Mouse (Mus musculus) lung, postnatal 36 days (tissue): ENCODE results near the gene Clybl.
A peak's percentile ranks its signal among the peaks of the same experiment; 100 is the strongest.

Experiments used
- DNase-seq: peaks from one replicate; pipeline ENCODE4 v3.0.0; 2022; ENCODE audit warnings: mixed read lengths

The Clybl gene

GRCm38 (mm10) chr14:122181078-122181814 lies at the start of gene Clybl:
Gene Clybl (plus strand): TSS chr14:122181704.
- DNase-seq = peak; percentile 98

GRCm38 (mm10) chr14:122136368-122136928 lies 45.1 kb upstream of the Clybl start:
- DNase-seq = no peak

GRCm38 (mm10) chr14:122137234-122137633 lies 44.3 kb upstream of the Clybl start:
- DNase-seq = no peak

DNA sequence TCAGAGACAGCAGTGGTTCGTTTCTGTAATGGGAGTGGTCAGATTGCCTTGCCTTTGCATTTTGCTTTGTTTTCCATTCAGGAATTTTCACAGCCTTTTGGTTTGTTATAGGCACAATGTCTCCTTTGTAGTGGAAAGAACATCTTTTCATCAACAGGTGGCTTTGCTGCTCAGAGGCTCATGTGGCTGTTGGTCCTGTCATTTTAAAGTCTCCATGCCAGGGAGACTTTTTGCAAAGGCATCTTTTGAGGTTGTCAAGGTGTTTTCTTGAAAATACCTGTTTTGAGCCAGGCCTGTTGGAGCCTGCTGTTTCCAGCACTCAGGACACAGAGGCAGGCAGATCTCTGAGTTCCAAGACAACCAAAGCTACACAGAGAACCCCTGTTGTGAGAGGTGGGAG lies 41.4 kb upstream of the Clybl start:
- DNase-seq = no peak

DNA sequence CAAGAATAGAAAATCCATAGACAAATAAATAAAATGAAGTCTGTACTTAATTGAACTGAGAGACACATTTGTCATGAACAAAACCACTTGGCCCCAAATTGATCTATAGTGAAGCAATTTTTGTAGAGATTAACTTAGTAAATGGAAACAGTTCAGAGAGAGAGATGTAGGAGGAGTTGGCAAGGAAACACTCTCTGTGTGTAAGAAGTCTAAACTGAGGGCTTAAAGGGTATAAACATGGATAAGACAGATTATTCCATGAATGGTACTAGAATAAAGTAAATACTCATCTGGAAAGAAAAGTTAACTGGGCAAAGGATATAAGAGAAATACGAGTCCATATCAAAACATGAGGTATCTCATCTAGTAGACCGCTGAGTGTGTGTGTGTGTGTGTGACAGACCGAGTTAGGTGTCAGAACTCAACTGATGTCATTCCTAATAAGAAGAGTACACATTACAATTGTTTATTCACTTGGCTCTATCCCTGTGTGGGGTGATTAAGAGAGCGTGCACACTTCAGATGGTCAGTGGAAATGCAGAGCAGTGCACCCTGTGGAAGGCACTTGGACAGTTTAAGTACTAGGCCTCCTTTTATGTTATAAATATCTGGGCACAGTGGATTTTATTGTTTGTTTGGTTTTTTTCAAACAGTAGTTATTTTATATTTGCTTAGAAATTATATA lies 37.8 kb upstream of the Clybl start:
- DNase-seq = no peak

- DNase-seq = no peak
Measured at GRCm38 (mm10) chr14:122145374-122145773, 36.1 kb upstream of the Clybl start.

DNA sequence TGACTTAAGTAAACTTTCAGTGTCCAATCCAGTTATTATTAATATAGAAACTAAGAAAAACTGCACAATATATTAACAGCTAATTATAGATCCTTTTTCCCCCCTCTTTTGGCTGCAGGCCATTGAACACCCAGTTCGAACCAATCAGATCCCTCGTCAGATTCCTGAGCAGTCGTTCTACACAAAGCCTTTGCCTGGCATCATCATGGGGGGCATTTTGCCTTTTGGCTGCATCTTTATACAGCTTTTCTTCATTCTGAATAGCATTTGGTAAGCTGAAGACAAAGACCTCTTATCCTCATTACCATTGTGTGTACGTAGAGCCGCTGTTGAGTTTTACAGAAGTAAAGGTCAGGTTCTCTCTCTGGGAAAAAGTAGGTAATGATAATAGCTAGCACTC lies 30.9 kb upstream of the Clybl start:
- DNase-seq = no peak

DNA sequence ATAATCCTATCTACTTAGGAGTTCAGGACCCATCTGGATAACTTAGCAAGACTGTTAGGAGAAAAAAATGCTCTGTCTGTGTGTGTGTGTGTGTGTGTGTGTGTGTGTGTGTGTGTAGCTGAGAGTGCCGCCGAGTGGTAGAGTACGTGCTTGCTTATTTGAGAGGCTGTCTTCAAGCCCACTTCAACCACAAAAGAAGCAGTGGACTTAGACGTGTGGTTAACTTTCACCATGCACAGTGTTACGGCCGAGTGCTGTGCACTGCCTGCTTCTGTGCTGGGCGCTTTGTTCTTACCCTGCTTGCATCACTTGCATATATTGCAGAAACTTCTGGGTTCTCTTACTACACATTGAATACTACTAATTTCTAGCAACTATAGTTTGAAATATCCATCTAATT lies 23.8 kb upstream of the Clybl start:
- peak; percentile 7 for DNase-seq

- DNase-seq = no peak
Measured at GRCm38 (mm10) chr14:122160916-122161315, 20.6 kb upstream of the Clybl start.

GRCm38 (mm10) chr14:122168912-122169311 lies 12.6 kb upstream of the Clybl start:
- no peak for DNase-seq

DNA sequence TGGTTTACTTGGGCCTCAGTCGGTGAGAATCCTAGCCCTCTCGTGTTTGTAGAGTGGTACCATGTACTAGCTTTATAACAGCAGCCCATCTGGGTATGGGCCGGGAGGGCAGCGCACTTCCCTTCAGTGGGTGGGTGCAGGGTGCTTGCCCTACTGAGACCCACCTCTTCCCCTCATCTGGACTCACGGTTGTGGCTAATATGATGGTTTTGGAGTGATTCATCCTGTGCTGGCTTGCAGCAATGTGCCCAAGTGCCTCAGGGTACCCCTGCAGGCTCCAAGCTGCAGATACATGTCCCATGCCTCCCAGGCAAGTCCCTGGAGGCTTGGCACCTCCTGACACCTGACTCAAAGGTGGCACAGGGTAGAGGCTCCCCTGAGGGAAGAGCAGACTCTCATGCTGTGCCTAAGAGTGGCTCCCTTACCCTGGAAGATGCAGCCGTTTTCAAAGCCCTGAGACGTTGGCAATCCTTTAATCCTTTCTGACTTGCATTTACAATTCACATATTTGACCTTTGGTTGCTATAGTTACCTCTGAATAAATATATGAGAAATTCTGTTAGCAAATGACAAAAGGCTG lies 11.2 kb upstream of the Clybl start:
- DNase-seq = no peak

DNA sequence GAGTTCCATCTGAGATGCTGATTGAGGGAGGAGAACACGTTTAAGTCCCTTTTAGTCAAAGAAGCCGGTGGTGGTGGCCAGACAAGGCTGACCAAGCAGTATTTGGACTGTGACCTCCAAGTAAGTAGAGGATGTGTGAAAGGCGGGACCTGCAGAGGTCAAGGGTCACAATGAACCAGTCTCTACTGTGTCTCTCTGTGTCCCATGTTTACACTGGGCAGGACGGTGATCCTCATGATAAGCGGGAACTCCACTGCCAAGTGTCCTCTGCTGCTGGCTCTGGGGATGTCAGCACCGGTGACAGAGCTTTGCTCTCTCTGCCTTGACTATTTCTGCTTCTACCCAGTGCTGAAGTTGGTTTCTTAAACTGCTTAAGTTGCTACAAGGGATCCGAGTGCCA lies 10.5 kb upstream of the Clybl start:
- no peak for DNase-seq

DNA sequence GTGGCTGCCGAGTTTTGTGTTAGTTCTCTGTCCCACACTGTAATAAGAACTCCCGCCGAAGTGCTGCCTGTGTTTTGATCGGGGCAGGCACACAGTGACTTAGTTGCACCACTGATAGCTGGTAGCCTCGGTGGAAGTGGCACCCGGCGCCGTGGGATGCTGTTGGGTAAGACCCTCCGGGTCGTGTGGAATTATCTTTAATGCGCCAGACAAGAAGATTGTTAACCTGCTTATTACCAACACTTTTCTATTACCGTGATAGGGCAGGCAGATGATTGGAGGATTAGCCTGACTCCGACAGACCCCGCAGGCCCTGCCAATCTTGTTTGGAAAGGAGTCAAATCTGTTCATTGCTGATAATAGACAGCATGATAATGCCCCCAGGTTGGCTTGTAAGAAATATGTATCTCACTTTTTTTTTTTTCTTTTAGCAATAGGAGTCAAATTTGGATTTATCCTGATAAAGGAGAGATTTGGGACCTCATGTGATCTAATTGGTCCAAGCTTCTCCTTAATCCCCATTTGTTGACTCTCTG lies 5.2 kb upstream of the Clybl start:
- DNase-seq = no peak

- no peak for DNase-seq
Measured at GRCm38 (mm10) chr14:122179262-122179661, 2.2 kb upstream of the Clybl start.

GRCm38 (mm10) chr14:122181815-122182157 lies 282 bp downstream of the Clybl start:
- no peak for DNase-seq

- no peak for DNase-seq
Measured at GRCm38 (mm10) chr14:122182220-122182619, 716 bp downstream of the Clybl start.

DNA sequence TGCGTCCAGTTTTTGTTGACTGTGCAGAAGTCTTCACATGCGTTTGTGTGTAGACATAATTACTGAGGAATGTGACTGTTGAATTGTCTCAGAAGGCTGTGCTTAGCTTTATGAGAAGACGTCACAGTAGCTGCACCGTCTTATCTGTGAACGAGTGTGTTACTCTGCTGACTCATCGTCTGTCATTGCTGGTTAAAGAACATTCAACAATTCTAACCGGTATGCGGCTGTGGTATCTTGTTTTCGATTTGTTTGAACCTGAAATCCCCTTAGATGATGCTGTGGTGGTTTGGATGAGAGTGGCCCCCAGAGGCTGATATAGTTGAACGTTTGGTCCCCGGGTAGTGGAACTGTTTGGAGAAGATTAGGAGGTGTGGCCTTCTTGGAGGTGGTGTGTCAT lies 2.5 kb downstream of the Clybl start:
- DNase-seq = no peak

GRCm38 (mm10) chr14:122188250-122188649 lies 6.7 kb downstream of the Clybl start:
- DNase-seq = no peak

GRCm38 (mm10) chr14:122189901-122190300 lies 8.4 kb downstream of the Clybl start:
- DNase-seq = no peak

DNA sequence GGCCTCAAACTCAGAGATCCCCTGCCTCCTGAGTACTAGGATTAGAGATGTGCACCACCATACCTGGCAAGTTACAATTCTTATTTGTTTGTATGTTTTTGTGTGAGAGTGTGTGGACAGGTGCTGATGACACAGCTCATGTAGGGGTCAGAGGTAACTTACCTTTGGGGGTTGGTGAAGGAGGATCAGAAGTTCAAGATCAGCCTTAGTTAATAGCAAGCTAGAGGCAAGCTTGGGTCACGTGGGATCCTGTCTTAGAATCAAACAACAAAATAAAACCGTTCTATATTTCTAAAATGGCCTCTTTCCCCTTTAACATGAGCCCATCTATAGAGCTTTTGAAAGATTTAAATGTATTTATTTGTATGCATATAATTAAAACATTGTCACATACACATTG lies 9.0 kb downstream of the Clybl start:
- no peak for DNase-seq

GRCm38 (mm10) chr14:122190941-122191510 lies 9.5 kb downstream of the Clybl start:
- peak; percentile 76 for DNase-seq

DNA sequence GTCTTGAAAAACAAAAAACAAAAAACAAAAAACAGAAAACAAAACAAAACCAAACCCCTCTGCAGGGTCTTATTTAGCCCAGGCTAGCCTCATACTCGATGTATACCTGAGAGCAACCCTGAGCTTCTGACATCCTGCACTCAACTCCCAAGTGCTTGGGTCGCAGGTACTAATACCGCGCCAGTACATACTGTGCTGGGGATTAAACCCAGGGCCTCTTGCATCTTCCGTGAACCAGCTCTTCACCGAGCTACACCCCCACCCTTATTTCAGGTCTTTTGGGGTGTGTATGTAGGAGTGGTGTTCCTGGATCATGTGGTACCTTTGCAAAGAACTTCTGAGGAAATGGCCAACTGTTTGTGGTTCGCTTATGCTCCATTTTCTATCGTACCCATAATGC lies 13.1 kb downstream of the Clybl start:
- DNase-seq = no peak

DNA sequence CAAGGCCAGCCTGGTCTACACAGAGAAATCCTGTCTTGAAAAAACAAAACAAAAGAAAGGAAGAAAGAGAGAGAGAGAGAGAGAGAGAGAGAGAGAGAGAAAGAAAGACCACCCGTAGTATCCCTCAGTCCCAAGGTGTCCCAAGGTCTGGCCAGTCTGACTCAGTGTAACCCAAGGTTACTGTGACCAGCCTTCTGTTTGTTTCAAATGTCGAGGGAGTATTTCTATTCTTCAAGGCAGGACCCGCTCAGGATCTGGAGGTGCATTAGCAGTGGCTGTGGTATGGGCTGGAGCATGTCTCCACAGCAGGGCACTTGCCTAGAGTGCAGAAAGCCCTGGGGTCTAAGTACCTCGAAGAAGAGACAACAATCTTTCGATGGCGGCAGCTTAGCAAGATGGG lies 15.3 kb downstream of the Clybl start:
- no peak for DNase-seq
